Mouse (Mus musculus) spleen, postnatal 4 days (tissue): ENCODE data around the gene Srrm3.
A peak's percentile ranks its signal among the peaks of the same experiment; 100 is the strongest.

Source experiments
- DNase-seq, 2 experiments: peaks; one replicate each; pipeline ENCODE4 v3.0.0; 2022; ENCODE audit warnings: low spot score in 2 of 2

Gene Srrm3

GRCm38 (mm10) chr5:135822316-135822944 lies 15.7 kb downstream of the Srrm3 start:
- DNase-seq = no peak

- DNase-seq = no peak
These were observed 17.8 kb downstream of the Srrm3 start for GRCm38 (mm10) chr5:135824517-135824916.

GRCm38 (mm10) chr5:135826225-135826624 lies 19.5 kb downstream of the Srrm3 start:
- no peak for DNase-seq

- DNase-seq = no peak
These were observed 22.7 kb downstream of the Srrm3 start for GRCm38 (mm10) chr5:135829381-135829780.

- no peak for DNase-seq
These were observed 26.0 kb downstream of the Srrm3 start for GRCm38 (mm10) chr5:135832729-135833128.

GRCm38 (mm10) chr5:135834769-135835491 lies 28.2 kb downstream of the Srrm3 start:
- peak; percentile 75 to 78 for DNase-seq

- no peak for DNase-seq
These were observed 28.8 kb downstream of the Srrm3 start for GRCm38 (mm10) chr5:135835492-135835858.

GRCm38 (mm10) chr5:135835981-135836380 lies 29.3 kb downstream of the Srrm3 start:
- no peak for DNase-seq

- DNase-seq = no peak
These were observed 35.0 kb downstream of the Srrm3 start for GRCm38 (mm10) chr5:135841651-135842050.

- DNase-seq = no peak
These were observed 36.7 kb downstream of the Srrm3 start for GRCm38 (mm10) chr5:135843418-135843817.

GRCm38 (mm10) chr5:135845676-135846320 lies 39.1 kb downstream of the Srrm3 start:
- DNase-seq = no peak

GRCm38 (mm10) chr5:135847460-135847859 lies 40.8 kb downstream of the Srrm3 start:
- DNase-seq = no peak

- no peak for DNase-seq
These were observed 41.2 kb downstream of the Srrm3 start for GRCm38 (mm10) chr5:135847881-135848280.

GRCm38 (mm10) chr5:135851024-135851423 lies 44.3 kb downstream of the Srrm3 start:
- no peak for DNase-seq

GRCm38 (mm10) chr5:135851481-135851880 lies 44.8 kb downstream of the Srrm3 start:
- no peak for DNase-seq

GRCm38 (mm10) chr5:135852421-135852820 lies 45.7 kb downstream of the Srrm3 start:
- DNase-seq = no peak

GRCm38 (mm10) chr5:135853731-135854130 lies 47.0 kb downstream of the Srrm3 start:
- no peak for DNase-seq

- peak; percentile 63 to 88 for DNase-seq
These were observed 48.5 kb downstream of the Srrm3 start for GRCm38 (mm10) chr5:135855156-135855555.

GRCm38 (mm10) chr5:135866662-135867061 lies 60.0 kb downstream of the Srrm3 start:
- no peak for DNase-seq

- no peak for DNase-seq
These were observed 61.2 kb downstream of the Srrm3 start for GRCm38 (mm10) chr5:135867637-135868593.

GRCm38 (mm10) chr5:135868653-135869052 lies 62.0 kb downstream of the Srrm3 start:
- no peak for DNase-seq
